Mouse (Mus musculus): ENCODE results near the gene D930048N14Rik. TPM values are rescaled to one million over a fixed set of nuclear protein-coding genes. Genes with fewer than 3 reads are reported as not detected.

The D930048N14Rik gene
- polyA plus RNA-seq, 1 experiment from 2014 or later: 1.0 TPM

GRCm38 (mm10) chr11:51644217-51644616, 6.5 kb upstream of the D930048N14Rik start:
- Histone ChIP-seq H3K4me3 (0 out of 2 replicates have a peak overlapping the region, but pooled peaks have one; percentile 2), H3K27me3 (replicated peaks) (peaks cover 16% of the 10 kb centered on the region; the same call in 1 of the 2 replicates), H3K4me2 (peak overlapping the region; percentile 10), H3K9me3 (replicated peaks) (no peaks in the 10 kb centered on the region), H3K36me3 (peaks cover 21% of the 10 kb centered on the region), H3K27ac (ENCODE audit: poor library complexity, severe bottlenecking) (no peak overlapping the region), H3K4me1 (replicated peaks) (peaks cover 33% of the 10 kb centered on the region), H3K9ac (no peak overlapping the region)
- no peak for ATAC-seq (ENCODE audit: insufficient number of reproducible peaks, low FRiP score)
- WGBS: 68% methylated on average over 16 of the region's 16 CpGs

DNA sequence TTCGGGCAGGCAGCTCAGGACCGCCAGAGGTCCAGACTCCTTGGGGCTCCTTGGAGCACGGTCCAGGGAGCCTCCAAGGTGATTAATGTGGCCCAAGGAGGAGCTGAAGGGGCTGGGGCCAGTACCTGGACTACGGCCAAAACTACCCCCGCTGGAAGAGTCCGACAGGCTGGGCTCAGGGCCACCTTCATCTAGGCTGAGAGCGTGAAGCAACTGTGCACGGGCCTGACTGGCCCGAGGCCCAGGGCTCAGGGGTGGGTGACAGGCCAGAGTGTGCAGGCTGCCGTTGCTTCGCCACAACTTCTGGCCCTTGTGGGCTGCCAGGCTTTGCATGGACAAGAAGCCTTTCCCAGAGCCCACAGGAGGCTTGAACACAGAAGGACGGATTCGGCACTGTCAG, 5.5 kb upstream of the D930048N14Rik start:
- peaks cover 16% of the 10 kb centered on the region; the same call in 1 of the 2 replicates for H3K27me3 ChIP-seq (replicated peaks)
- no peak overlapping the region for H3K27ac ChIP-seq (ENCODE audit: poor library complexity, severe bottlenecking)
- no peak overlapping the region for H3K4me2 ChIP-seq
- no peaks in the 10 kb centered on the region for H3K9me3 ChIP-seq (replicated peaks)
- peaks cover 43% of the 10 kb centered on the region for H3K4me1 ChIP-seq (replicated peaks)
- no peak for ATAC-seq (ENCODE audit: insufficient number of reproducible peaks, low FRiP score)
- no peak overlapping the region for H3K4me3 ChIP-seq
- peaks cover 21% of the 10 kb centered on the region for H3K36me3 ChIP-seq
- 83% methylated on average over 13 of the region's 13 CpGs for WGBS
- no peak overlapping the region for H3K9ac ChIP-seq

- Histone ChIP-seq H3K4me1 (replicated peaks) (peaks cover 46% of the 10 kb centered on the region), H3K27me3 (replicated peaks) (peaks cover 16% of the 10 kb centered on the region; the same call in 1 of the 2 replicates), H3K9me3 (replicated peaks) (no peaks in the 10 kb centered on the region), H3K4me3 (no peak overlapping the region), H3K27ac (ENCODE audit: poor library complexity, severe bottlenecking) (no peak overlapping the region), H3K9ac (no peak overlapping the region), H3K4me2 (no peak overlapping the region), H3K36me3 (peaks cover 21% of the 10 kb centered on the region)
- 75% methylated on average over 7 of the region's 7 CpGs for WGBS
- no peak for ATAC-seq (ENCODE audit: insufficient number of reproducible peaks, low FRiP score)
Measured at GRCm38 (mm10) chr11:51646245-51646644, 4.5 kb upstream of the D930048N14Rik start.

DNA sequence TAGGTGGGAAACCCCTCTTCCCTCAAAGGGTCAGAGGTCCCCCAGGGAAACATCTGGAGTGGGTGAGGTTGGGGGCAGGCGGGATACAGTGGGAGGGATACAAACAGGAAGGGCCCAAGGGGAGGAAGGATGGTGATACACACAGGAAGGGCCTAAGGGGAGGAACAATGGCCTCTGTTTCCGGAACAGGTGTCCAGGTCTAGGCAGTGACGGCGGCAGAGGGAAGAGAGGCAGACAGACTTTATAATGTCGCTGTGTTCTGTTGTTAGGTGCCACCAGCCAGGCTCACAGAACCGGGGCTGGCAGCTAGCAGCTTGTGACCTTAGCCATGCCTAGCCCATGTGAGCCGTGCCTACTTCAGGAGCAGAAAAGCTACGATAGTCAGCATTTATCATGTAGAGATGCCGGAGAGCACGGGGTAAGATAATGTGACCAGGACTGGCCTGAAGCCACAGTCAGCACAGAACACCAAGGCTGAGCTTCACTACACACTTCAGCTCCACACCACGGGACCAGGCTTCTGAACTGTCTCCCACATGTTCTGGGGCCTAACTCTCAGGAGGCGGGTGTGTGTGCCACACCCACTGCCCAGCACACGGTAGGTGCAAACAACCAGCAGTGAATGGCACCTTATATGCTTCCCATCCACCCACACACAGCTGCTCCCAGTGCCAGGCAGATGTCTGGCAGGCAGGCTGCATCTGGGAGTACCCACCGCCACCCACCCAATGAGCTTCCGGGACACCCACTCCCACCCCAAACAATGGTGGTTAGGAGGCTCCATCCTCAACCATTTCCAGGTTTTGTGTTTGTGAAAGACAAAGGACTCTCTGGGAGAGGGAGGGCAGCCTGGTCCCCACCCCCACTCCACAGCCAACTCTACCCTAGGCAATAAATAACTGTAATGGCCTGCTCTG, 3.7 kb upstream of the D930048N14Rik start:
- no peak overlapping the region for H3K4me3 ChIP-seq

DNA sequence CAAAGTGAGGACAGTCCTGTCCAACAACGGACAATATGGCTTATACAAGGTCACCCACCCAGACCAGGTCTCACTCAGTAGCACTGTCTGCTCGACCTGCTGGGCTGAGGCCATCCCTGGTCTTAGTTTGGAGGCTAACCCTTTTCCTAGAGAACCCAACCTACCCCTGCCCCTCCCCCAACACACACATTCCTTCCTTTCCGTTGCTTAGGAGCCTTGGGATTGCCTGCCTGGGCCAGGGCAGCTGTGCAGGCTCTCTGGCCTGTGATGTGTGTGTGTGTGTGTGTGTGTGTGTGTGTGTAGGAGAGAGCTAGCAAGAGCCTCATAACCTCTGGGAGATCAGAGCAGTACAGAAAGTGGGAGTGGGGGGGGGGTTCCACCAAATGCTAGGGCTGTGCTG, 2.2 kb upstream of the D930048N14Rik start:
- Histone ChIP-seq H3K4me3 (0 out of 2 replicates have a peak overlapping the region, but pooled peaks have one; percentile 66), H3K4me1 (replicated peaks) (peaks cover 39% of the 10 kb centered on the region), H3K9me3 (replicated peaks) (no peaks in the 10 kb centered on the region), H3K4me2 (peak overlapping the region; percentile 96), H3K27me3 (replicated peaks) (peaks cover 16% of the 10 kb centered on the region; the same call in 1 of the 2 replicates), H3K9ac (0 out of 2 replicates have a peak overlapping the region, but pooled peaks have one; percentile 84), H3K27ac (ENCODE audit: poor library complexity, severe bottlenecking) (no peak overlapping the region), H3K36me3 (peaks cover 20% of the 10 kb centered on the region)
- WGBS: 27% methylated on average over 3 of the region's 3 CpGs
- no peak for ATAC-seq (ENCODE audit: insufficient number of reproducible peaks, low FRiP score)

More for the DNA sequence above, 3.7 kb upstream of the D930048N14Rik start:
- Histone ChIP-seq H3K27me3 (replicated peaks) (peaks cover 16% of the 10 kb centered on the region; the same call in 1 of the 2 replicates), H3K9ac (no peak overlapping the region), H3K4me1 (replicated peaks) (peaks cover 46% of the 10 kb centered on the region), H3K27ac (ENCODE audit: poor library complexity, severe bottlenecking) (no peak overlapping the region), H3K4me2 (peak overlapping the region; percentile 15; the same call in 1 of the 2 replicates), H3K9me3 (replicated peaks) (no peaks in the 10 kb centered on the region), H3K36me3 (peaks cover 21% of the 10 kb centered on the region)
- no peak; the same call in 1 of the 2 replicates for ATAC-seq (ENCODE audit: insufficient number of reproducible peaks, low FRiP score)
- WGBS: 57% methylated on average over 15 of the region's 15 CpGs

DNA sequence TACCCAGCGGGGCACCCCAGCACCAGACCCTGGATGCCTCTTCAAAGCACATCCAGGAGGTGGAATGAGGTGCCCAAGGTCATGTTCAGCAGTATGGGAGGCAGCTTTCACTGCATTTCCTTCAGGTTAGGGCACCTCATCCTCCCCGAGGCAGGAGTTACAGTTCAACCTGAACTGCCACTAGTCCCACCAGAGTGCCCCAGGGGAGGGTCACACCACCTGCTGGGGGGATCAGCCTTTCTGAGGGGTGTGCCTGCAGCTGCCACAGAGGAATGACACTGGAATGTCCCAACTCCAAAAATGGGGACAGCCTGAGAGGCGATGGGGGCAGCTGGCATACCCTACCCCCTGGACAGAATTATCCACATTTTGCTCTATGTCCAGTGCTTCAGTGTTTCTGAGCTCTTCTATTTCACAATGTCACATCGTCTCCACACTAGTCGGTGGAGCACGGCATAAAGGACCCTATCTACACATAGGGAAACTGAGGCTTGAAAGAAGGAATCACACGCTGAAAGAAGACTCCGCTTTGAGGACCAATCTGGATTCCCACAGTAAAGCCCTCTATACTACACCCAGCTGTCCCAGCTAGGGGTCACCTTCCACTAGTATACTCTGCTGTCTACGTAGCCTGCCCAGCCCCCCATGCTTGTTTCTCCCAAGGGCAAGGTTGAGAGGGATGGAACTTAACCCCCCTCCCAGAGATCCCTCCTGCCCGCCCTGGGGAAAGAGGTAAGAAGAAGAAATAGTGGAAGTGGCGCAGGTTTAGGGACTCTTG, 1.5 kb upstream of the D930048N14Rik start:
- Histone ChIP-seq H3K4me2 (peak overlapping the region; percentile 96), H3K4me1 (replicated peaks) (peaks cover 36% of the 10 kb centered on the region), H3K27me3 (replicated peaks) (peaks cover 13% of the 10 kb centered on the region), H3K9ac (peak overlapping the region; percentile 84), H3K4me3 (peak overlapping the region; percentile 66), H3K36me3 (peaks cover 12% of the 10 kb centered on the region), H3K9me3 (replicated peaks) (no peaks in the 10 kb centered on the region), H3K27ac (ENCODE audit: poor library complexity, severe bottlenecking) (0 out of 2 replicates have a peak overlapping the region, but pooled peaks have one; percentile 1)
- ATAC-seq (ENCODE audit: insufficient number of reproducible peaks, low FRiP score): no peak
- 34% methylated on average over 11 of the region's 11 CpGs for WGBS

GRCm38 (mm10) chr11:51649889-51650199, 910 bp upstream of the D930048N14Rik start:
- ATAC-seq (ENCODE audit: insufficient number of reproducible peaks, low FRiP score): no peak
- 4% methylated on average over 7 of the region's 7 CpGs for WGBS
- H3K9me3 ChIP-seq (replicated peaks): no peaks in the 10 kb centered on the region

GRCm38 (mm10) chr11:51650261-51650660, 493 bp upstream of the D930048N14Rik start:
- H3K27ac ChIP-seq (ENCODE audit: poor library complexity, severe bottlenecking): no peak overlapping the region
- peak overlapping the region; percentile 84 for H3K9ac ChIP-seq

More at GRCm38 (mm10) chr11:51649889-51650199, 910 bp upstream of the D930048N14Rik start:
- peak overlapping the region; percentile 96 for H3K4me2 ChIP-seq
- H3K4me3 ChIP-seq: peak overlapping the region; percentile 66
- peaks cover 36% of the 10 kb centered on the region for H3K4me1 ChIP-seq (replicated peaks)
- H3K27me3 ChIP-seq (replicated peaks): peaks cover 9% of the 10 kb centered on the region
- H3K36me3 ChIP-seq: peaks cover 10% of the 10 kb centered on the region
- H3K9ac ChIP-seq: peak overlapping the region; percentile 84
- H3K27ac ChIP-seq (ENCODE audit: poor library complexity, severe bottlenecking): no peak overlapping the region

DNA sequence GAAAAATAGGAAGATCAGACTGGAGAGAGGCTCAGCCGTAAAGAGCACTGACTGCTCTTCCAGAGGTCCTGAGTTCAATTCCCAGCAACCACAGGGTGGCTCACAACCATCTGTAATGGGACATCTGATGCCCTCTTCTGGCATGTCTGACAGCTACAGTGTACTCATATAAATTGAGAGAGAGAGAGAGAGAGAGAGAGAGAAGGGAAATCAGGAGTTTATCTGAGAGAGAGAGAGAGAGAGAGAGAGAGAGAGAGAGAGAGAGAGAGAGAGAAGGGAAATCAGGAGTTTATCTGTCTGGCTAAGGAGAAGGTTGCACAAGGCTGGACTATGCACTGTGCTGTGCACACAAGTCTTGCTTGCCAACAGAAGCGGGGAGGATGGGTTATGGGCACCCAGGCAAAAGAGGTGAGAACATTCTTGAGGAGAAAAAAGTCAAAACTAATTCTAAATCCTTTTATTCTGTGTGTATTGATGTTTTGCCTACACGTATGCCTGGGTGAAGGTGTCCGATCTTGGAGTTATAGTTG, 2.2 kb downstream of the D930048N14Rik start:
- Histone ChIP-seq H3K27me3 (replicated peaks) (peaks cover 3% of the 10 kb centered on the region; the same call in 1 of the 2 replicates), H3K9me3 (replicated peaks) (no peaks in the 10 kb centered on the region), H3K9ac (no peak overlapping the region), H3K4me2 (no peak overlapping the region), H3K4me1 (replicated peaks) (peaks cover 26% of the 10 kb centered on the region), H3K4me3 (no peak overlapping the region), H3K36me3 (no peaks in the 10 kb centered on the region), H3K27ac (ENCODE audit: poor library complexity, severe bottlenecking) (no peak overlapping the region)
- ATAC-seq (ENCODE audit: insufficient number of reproducible peaks, low FRiP score): no peak
- 87% methylated on average over 4 of the region's 4 CpGs for WGBS

More at GRCm38 (mm10) chr11:51650261-51650660, 493 bp upstream of the D930048N14Rik start:
- ATAC-seq (ENCODE audit: insufficient number of reproducible peaks, low FRiP score): 0 out of 2 replicates have a peak, but pooled peaks have one; percentile 8
- 2% methylated on average over 30 of the region's 30 CpGs for WGBS
- Histone ChIP-seq H3K36me3 (peaks cover 6% of the 10 kb centered on the region), H3K4me1 (replicated peaks) (peaks cover 36% of the 10 kb centered on the region), H3K27me3 (replicated peaks) (peaks cover 5% of the 10 kb centered on the region), H3K9me3 (replicated peaks) (no peaks in the 10 kb centered on the region), H3K4me3 (peak overlapping the region; percentile 66), H3K4me2 (peak overlapping the region; percentile 96)

GRCm38 (mm10) chr11:51653736-51654135, 3.0 kb downstream of the D930048N14Rik start:
- Histone ChIP-seq H3K9me3 (replicated peaks) (no peaks in the 10 kb centered on the region), H3K4me3 (no peak overlapping the region), H3K36me3 (no peaks in the 10 kb centered on the region), H3K4me1 (replicated peaks) (peaks cover 21% of the 10 kb centered on the region), H3K27ac (ENCODE audit: poor library complexity, severe bottlenecking) (no peak overlapping the region), H3K4me2 (no peak overlapping the region), H3K9ac (no peak overlapping the region), H3K27me3 (replicated peaks) (peaks cover 3% of the 10 kb centered on the region; the same call in 1 of the 2 replicates)
- WGBS: 76% methylated on average over 6 of the region's 6 CpGs
- ATAC-seq (ENCODE audit: insufficient number of reproducible peaks, low FRiP score): no peak

Data from heart, embryonic 12.5 days (tissue).